In genomic region chr19:40410511-40410910, GRCm38 (mm10) we compare ENCODE assay signal across 17 mouse cellular contexts.
A peak's percentile ranks its signal among the peaks of the same experiment; 100 is the strongest.
DNase-seq lines count a peak whose midpoint lies in the region; ATAC-seq and TF ChIP-seq lines count a peak whose summit lies in the region.
"Had no signal": no experiment of that assay in that cellular context is flagged by ENCODE, and none has a peak within 500 bp of the region (broad histone marks: within the 10 kb centered on the region; RNA-seq: fewer than 3 reads in every experiment).

No protein-coding gene starts in this region.

- H3K27ac ChIP-seq in heart, embryonic 13.5 days (replicated peaks), result peak overlapping the region; percentile 58; the same call in 1 of the 2 replicates
- no peak overlapping the region for H3K27ac ChIP-seq in intestine, embryonic 16.5 days (ENCODE audit: low read length)
- H3K27ac ChIP-seq in intestine, postnatal 0 days (ENCODE audit: low read depth, low read length), result no peak overlapping the region
- H3K27ac ChIP-seq in embryonic fibroblast, embryonic 13.5 days (ENCODE audit: insufficient read depth, low read length), result peak overlapping the region; percentile 35
- peak overlapping the region; percentile 73 for H3K27ac ChIP-seq in liver, embryonic 13.5 days
- H3K27ac ChIP-seq: macrophage; midbrain, embryonic 12.5 days had no signal

- no peak for DNase-seq in heart, postnatal 4 days
- no peak for DNase-seq in liver, embryonic 13.5 days
- DNase-seq: adrenal gland, postnatal 10 days; gastrocnemius, postnatal 36 days; heart, postnatal 36 days; kidney, adult 8-10 months; right cerebral cortex, adult 18-20 months; thymus, postnatal 14 days had no signal

- no peak for TF ChIP-seq CTCF in intestine, postnatal 0 days (IDR thresholded peaks at IDR 0.05; ENCODE audit: low read depth)
- TF ChIP-seq CTCF in embryonic fibroblast, embryonic 13.5 days (IDR thresholded peaks at IDR 0.05; ENCODE audit: borderline replicate concordance, insufficient read depth, low read length), result no peak

- peaks cover 89% of the 10 kb centered on the region for H3K4me1 ChIP-seq in heart, embryonic 13.5 days
- H3K4me1 ChIP-seq in intestine, embryonic 16.5 days (ENCODE audit: control insufficient read depth, insufficient read depth, low read length), result peaks cover 16% of the 10 kb centered on the region
- H3K4me1 ChIP-seq in intestine, postnatal 0 days (replicated peaks; ENCODE audit: control insufficient read depth, insufficient read depth, low read length), result peaks cover 6% of the 10 kb centered on the region; the same call in 1 of the 2 replicates
- H3K4me1 ChIP-seq in embryonic fibroblast, embryonic 13.5 days (ENCODE audit: control insufficient read depth, insufficient read depth, low read length), result peaks cover 10% of the 10 kb centered on the region
- H3K4me1 ChIP-seq in liver, embryonic 13.5 days (replicated peaks), result peaks cover 50% of the 10 kb centered on the region

- H3K9ac ChIP-seq in heart, embryonic 13.5 days, result no peak overlapping the region
- H3K9ac ChIP-seq in intestine, embryonic 16.5 days (ENCODE audit: low read depth, low read length), result no peak overlapping the region
- no peak overlapping the region for H3K9ac ChIP-seq in intestine, postnatal 0 days (ENCODE audit: low read depth, low read length)
- H3K9ac ChIP-seq in liver, embryonic 13.5 days, result no peak overlapping the region
- H3K9ac ChIP-seq: midbrain, embryonic 12.5 days had no signal

- 68% methylated on average over 4 of the region's 4 CpGs for WGBS in heart, embryonic 13.5 days
- 60% methylated on average over 4 of the region's 4 CpGs for WGBS in intestine, embryonic 16.5 days
- WGBS in intestine, postnatal 0 days, result 44% methylated on average over 4 of the region's 4 CpGs
- 64% methylated on average over 4 of the region's 4 CpGs for WGBS in liver, embryonic 13.5 days (ENCODE audit: insufficient replicate concordance)

- no peaks in the 10 kb centered on the region for H3K9me3 ChIP-seq in heart, embryonic 13.5 days
- H3K9me3 ChIP-seq in intestine, embryonic 16.5 days (ENCODE audit: control insufficient read depth, low read length), result no peaks in the 10 kb centered on the region
- H3K9me3 ChIP-seq in intestine, postnatal 0 days (ENCODE audit: control insufficient read depth), result no peaks in the 10 kb centered on the region
- H3K9me3 ChIP-seq in liver, embryonic 13.5 days (replicated peaks), result no peaks in the 10 kb centered on the region
- H3K9me3 ChIP-seq: G1E; midbrain, embryonic 12.5 days had no signal

- peaks cover 3% of the 10 kb centered on the region; the same call in 1 of the 2 replicates for H3K36me3 ChIP-seq in heart, embryonic 13.5 days
- H3K36me3 ChIP-seq in intestine, embryonic 16.5 days (ENCODE audit: control insufficient read depth, insufficient read depth, low read length), result no peaks in the 10 kb centered on the region
- no peaks in the 10 kb centered on the region for H3K36me3 ChIP-seq in intestine, postnatal 0 days (ENCODE audit: control insufficient read depth, insufficient read depth)
- H3K36me3 ChIP-seq in liver, embryonic 13.5 days, result no peaks in the 10 kb centered on the region
- H3K36me3 ChIP-seq: midbrain, embryonic 12.5 days had no signal

- H3K4me2 ChIP-seq in heart, embryonic 13.5 days, result no peak overlapping the region
- H3K4me2 ChIP-seq in intestine, embryonic 16.5 days (ENCODE audit: low read depth, low read length), result no peak overlapping the region
- no peak overlapping the region for H3K4me2 ChIP-seq in intestine, postnatal 0 days (replicated peaks; ENCODE audit: low read depth)
- H3K4me2 ChIP-seq in liver, embryonic 13.5 days, result no peak overlapping the region
- H3K4me2 ChIP-seq: midbrain, embryonic 12.5 days had no signal

- no peak overlapping the region for H3K4me3 ChIP-seq in heart, embryonic 13.5 days
- H3K4me3 ChIP-seq in intestine, embryonic 16.5 days (ENCODE audit: low read length), result no peak overlapping the region
- no peak overlapping the region for H3K4me3 ChIP-seq in intestine, postnatal 0 days (ENCODE audit: low read depth, low read length)
- no peak overlapping the region for H3K4me3 ChIP-seq in embryonic fibroblast, embryonic 13.5 days (ENCODE audit: insufficient read depth, low read length)
- no peak overlapping the region for H3K4me3 ChIP-seq in liver, embryonic 13.5 days (replicated peaks)
- H3K4me3 ChIP-seq: midbrain, embryonic 12.5 days had no signal

- TF ChIP-seq POLR2A in embryonic fibroblast, embryonic 13.5 days (IDR thresholded peaks at IDR 0.05; ENCODE audit: low read depth, low read length), result no peak

- no peak for ATAC-seq in heart, embryonic 13.5 days (ENCODE audit: extremely low read depth, insufficient number of reproducible peaks, low FRiP score, low TSS enrichment)
- ATAC-seq in intestine, embryonic 16.5 days, result peak; percentile 51; the same call in 1 of the 2 replicates
- ATAC-seq in intestine, postnatal 0 days, result no peak
- peak; percentile 50 for ATAC-seq in liver, embryonic 13.5 days (ENCODE audit: low read depth)
- no peak for ATAC-seq in activated CD4-positive, CD25-positive, alpha-beta regulatory T cell, adult 4 months
- no peak for ATAC-seq in monocyte, adult 5-6 weeks (replicated peaks; ENCODE audit: insufficient number of reproducible peaks, low FRiP score, low TSS enrichment, poor library complexity, severe bottlenecking)

- H3K27me3 ChIP-seq in heart, embryonic 13.5 days (replicated peaks), result no peaks in the 10 kb centered on the region
- no peaks in the 10 kb centered on the region for H3K27me3 ChIP-seq in intestine, embryonic 16.5 days (replicated peaks; ENCODE audit: control insufficient read depth, insufficient read depth, low read length)
- H3K27me3 ChIP-seq in intestine, postnatal 0 days (replicated peaks; ENCODE audit: control insufficient read depth, insufficient read depth, low read length), result no peaks in the 10 kb centered on the region
- no peaks in the 10 kb centered on the region for H3K27me3 ChIP-seq in liver, embryonic 13.5 days
- H3K27me3 ChIP-seq: midbrain, embryonic 12.5 days had no signal

Comparison
In these comparisons a context has a peak if more than half of its experiments do, and no peak if none do; other contexts are left out.
1. ATAC-seq: peak in intestine, embryonic 16.5 days (single experiment) and liver, embryonic 13.5 days (single experiment); none in heart, embryonic 13.5 days (single experiment), intestine, postnatal 0 days (single experiment), activated CD4-positive, CD25-positive, alpha-beta regulatory T cell, adult 4 months (single experiment) and monocyte, adult 5-6 weeks (single experiment).
2. H3K27ac ChIP-seq: peak in heart, embryonic 13.5 days (single experiment), embryonic fibroblast, embryonic 13.5 days (single experiment) and liver, embryonic 13.5 days (single experiment); none in intestine, embryonic 16.5 days (single experiment) and intestine, postnatal 0 days (single experiment).